Mouse (Mus musculus): Measurements from ENCODE around the gene Ankef1. TPM values are rescaled to one million over a fixed set of nuclear protein-coding genes. Genes with fewer than 3 reads are reported as not detected.

Ankef1 gene
- not detected for total RNA-seq (2023)

DNA sequence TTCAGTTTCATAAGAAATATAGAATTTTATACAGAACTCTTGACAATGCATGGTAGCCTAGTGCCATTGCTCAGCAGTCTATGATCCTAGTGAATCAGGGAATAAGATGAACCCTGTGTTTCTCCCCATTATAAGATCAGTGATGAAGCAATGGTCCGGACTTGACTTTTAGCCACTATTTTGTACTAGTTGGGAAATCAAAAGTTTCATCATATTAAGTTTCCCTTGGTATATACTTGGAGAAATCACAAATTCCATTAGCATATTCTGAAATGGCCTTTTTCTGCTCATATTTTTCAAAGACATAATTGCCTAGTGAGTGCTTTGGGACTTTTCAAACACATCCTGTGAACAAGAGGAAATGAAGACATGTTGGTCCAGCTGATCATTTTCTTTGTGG lies at the start of gene Ankef1:
Gene Ankef1, plus strand, starts transcription at position 260 of the 400 bp plus-strand sequence.

Other genes starting within 250 kb of the Ankef1 start
- not detected for gene Pak7, start 113.9 kb upstream of the Ankef1 start, total RNA-seq (2023)
- gene Snap25, start 211.5 kb downstream of the Ankef1 start, total RNA-seq (2023) = not detected